Mouse (Mus musculus): ENCODE measurements around the gene Ly6g6c. TPM values are rescaled to one million over a fixed set of nuclear protein-coding genes. Genes with fewer than 3 reads are reported as not detected.

Gene Ly6g6c
- polyA plus RNA-seq, 1 experiment = not detected

DNA sequence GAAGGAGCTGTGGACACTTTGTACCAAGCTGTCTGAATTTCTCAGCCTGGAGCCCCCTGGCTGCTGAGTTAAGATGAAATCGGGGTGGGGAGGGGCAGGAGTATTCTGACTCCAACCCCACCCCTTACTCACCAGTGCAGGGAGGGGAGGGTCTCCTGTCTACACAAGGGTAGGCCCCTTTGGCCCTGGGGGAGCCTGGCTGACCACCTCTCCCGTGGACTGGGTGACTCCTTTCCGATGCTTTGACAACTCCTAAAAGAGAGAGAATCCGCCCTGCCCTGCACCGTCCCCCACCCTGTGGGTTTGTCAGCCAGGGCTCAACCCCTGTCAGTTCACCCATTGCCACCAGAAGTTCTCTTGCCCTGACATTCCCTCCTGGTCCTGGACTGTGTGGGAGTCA lies 39.0 kb upstream of the Ly6g6c start:
- no peak for TF ChIP-seq GATA1 (IDR thresholded peaks at IDR 0.05; ENCODE audit: low read length)

- no peak for TF ChIP-seq GATA1 (IDR thresholded peaks at IDR 0.05; ENCODE audit: low read length)
These were observed 37.7 kb upstream of the Ly6g6c start, which contains the start of gene Sapcd1 for GRCm38 (mm10) chr17:35027277-35028068. TSS of gene Sapcd1 (minus strand) at chr17:35028016.

GRCm38 (mm10) chr17:35028315-35028714 lies 36.9 kb upstream of the Ly6g6c start:
- TF ChIP-seq GATA1 (IDR thresholded peaks at IDR 0.05; ENCODE audit: low read length) = no peak

DNA sequence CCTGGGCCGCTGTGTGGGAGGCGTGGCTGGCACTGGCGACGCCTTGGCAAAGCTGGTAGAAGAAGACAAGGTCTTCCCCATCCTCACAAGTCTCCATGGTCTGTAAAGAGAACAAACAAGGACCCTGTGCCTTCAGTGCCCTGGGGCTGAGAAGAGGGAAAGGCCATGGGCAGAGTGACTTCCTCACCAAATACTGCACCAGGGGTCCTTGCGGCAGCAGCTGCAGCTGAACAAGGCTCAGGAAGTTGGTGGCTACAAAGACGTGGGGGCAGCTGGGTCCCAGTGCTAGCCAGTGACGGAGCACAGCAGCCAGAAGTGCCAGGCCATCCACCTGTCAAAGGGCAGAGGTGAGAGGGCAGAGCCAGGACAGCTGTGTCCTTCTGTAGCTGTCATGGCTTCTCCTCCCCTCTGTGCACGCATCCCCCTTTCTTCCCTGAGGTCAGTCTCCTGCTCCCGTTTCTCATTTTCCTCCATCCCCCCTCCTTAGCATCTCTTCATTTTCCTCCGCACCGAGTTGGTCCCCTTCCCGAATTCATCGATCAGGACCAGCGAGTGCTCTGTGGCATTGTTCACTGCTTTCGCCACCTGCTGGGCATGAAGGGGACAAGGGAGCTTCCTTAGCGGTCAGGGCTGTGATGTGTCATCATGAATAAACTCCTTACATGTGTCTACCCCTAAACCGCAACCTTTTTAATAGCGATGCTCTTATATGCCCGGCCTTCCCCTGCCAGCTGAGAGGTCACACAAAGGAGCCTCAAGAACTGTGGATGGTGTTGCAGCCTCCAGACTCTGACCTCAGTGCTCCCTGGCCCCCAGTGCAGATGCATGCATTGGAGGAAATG lies 35.3 kb upstream of the Ly6g6c start:
- TF ChIP-seq GATA1 (IDR thresholded peaks at IDR 0.05; ENCODE audit: low read length) = no peak

- TF ChIP-seq GATA1 (IDR thresholded peaks at IDR 0.05; ENCODE audit: low read length) = no peak
These were observed 33.9 kb upstream of the Ly6g6c start for GRCm38 (mm10) chr17:35031272-35031671.

GRCm38 (mm10) chr17:35031880-35032279 lies 33.3 kb upstream of the Ly6g6c start:
- no peak for TF ChIP-seq GATA1 (IDR thresholded peaks at IDR 0.05; ENCODE audit: low read length)

GRCm38 (mm10) chr17:35032323-35032870 lies 32.8 kb upstream of the Ly6g6c start:
- TF ChIP-seq GATA1 (IDR thresholded peaks at IDR 0.05; ENCODE audit: low read length) = no peak

- no peak for TF ChIP-seq GATA1 (IDR thresholded peaks at IDR 0.05; ENCODE audit: low read length)
These were observed 30.3 kb upstream of the Ly6g6c start for GRCm38 (mm10) chr17:35034896-35035295.

- TF ChIP-seq GATA1 (IDR thresholded peaks at IDR 0.05; ENCODE audit: low read length) = no peak
These were observed 25.9 kb upstream of the Ly6g6c start for GRCm38 (mm10) chr17:35039121-35039873.

- TF ChIP-seq GATA1 (IDR thresholded peaks at IDR 0.05; ENCODE audit: low read length) = no peak
These were observed 21.4 kb upstream of the Ly6g6c start for GRCm38 (mm10) chr17:35043794-35044193.

DNA sequence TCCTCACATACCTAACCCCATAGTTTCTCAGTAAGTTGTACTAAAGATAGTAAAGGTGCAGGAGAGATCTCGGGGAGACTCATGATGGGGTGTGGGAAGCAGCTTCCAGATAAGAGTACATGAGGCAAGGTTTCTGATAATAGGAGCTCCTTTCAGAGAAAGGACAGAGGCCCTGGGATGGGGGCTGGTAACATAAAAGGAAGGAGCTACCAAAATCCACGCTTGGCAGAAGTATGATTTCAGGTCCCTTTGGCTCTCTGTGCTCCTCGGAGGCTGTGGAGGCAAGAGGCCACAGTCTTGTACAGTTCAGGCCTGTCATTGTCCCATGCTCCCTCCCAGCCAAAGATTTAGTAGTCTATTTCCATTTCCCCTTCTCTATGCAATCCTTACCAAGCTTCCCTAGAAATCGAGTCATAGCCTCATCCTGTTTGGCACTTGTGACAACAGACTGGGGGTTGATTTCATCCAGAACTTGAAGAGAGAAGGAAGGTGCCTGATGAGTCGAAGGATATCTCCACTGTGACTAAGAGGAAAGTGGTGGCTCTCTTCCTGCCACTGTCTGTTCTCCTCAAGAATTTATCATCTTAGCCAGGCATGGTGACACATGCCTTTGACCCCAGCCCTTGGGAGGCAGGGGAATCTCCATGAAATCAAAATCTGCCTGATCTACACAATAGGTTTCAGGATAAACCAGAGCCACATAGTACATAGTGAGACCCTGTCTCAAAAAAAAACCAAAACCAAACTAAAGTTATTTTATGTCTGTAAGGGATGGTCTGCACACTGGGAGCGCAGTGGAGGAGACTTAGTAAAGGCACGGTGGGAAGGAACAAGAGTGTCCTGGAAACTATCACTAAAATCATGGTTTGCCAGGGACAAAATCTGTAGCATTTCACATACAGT lies 20.0 kb upstream of the Ly6g6c start:
- TF ChIP-seq GATA1 (IDR thresholded peaks at IDR 0.05; ENCODE audit: low read length) = peak; percentile 25

DNA sequence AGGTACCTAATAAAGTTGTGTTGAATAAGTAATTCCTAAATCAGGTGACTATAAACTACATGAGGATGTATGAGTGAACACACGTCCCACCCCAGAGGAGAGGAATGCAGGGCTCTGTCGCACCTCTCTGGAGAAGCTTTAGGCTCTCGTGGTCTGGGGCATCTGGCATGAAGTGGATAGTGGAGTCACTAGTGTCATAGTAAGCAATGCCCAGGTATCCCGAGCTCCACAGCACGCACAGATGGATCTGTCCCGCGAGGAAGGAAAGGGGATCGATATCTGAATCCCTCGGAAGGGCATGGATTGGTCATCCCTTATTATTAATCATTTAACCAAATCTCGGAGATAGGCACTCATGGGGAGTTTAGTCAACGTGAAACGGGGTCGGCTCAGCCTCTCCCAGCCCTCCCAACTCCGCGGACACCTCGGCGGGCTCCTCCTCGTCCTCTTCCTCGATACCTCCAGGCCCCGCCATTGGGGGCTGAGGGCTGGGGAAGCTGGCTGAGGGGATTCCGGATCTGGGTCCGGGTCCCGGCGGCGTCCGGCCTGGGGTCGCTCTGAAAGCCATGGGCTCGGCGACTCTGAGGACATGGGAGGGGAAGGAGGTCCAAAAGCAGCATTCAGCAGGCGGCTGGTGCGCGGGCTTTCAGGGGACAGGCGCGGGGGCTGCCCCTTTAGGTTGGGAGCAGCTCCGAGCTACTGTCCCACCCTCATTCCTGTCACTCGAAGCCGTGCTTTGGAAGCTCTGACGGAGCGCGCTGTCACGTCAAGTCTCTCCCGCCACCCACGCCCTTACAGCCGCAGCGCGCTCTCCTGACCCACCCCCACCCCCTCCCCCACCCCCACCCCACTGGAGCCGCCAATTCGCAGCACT lies 19.1 kb upstream of the Ly6g6c start:
- TF ChIP-seq GATA1 (IDR thresholded peaks at IDR 0.05; ENCODE audit: low read length) = no peak

- no peak for TF ChIP-seq GATA1 (IDR thresholded peaks at IDR 0.05; ENCODE audit: low read length)
These were observed 18.3 kb upstream of the Ly6g6c start, which contains the start of gene Msh5 for GRCm38 (mm10) chr17:35046681-35047455. TSS of gene Msh5 (minus strand) at chr17:35046745.

Data from G1E-ER4 (cell line).